Mouse (Mus musculus) heart, postnatal 14 days (tissue): ENCODE measurements at regions not wholly inside any gene's neighbourhood (a gene's known extent, or its start where the extent isn't known, plus 50 kb on each side); places are given as distances from the start of the nearest gene placed in this dataset.

Experiments
- DNase-seq, 2 experiments: peaks; one replicate each; pipeline ENCODE4 v3.0.0; 2021 to 2022
- intact Hi-C: fragments of 180-260 bp; cut with DNase I; formaldehyde crosslinking; loops from one replicate; pipeline ENCODE4 v1.15.1; 2025

DNA sequence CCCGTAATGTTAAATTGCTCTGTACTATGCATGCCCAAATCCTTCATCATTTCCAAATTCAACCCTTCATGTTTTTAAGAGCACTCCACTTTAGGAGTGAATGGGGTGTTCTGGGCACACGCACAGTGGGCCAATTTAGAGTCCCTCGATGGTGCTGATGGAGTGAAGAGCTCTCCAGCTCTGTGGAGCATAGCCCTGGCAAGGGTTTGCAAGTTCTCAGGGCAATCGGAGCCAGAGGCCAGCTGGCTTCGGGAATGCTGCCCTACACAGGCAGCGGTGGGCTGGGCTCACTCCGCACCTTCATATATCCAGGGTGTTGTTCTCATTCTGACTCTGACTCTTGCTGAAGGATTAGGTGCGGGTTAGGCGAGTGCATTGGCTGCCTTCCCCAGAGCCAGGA is 549.5 kb downstream of the Vrk1 start:
- intact Hi-C loops: no loop called here
- DNase-seq: no peak

GRCm38 (mm10) chr12:106565263-106565681 is 555.2 kb downstream of the Vrk1 start:
- intact Hi-C loops: no loop called here
- DNase-seq: no peak

- intact Hi-C loops: no loop called here
Measured at GRCm38 (mm10) chr12:106566361-106566760, 556.3 kb downstream of the Vrk1 start.

DNA sequence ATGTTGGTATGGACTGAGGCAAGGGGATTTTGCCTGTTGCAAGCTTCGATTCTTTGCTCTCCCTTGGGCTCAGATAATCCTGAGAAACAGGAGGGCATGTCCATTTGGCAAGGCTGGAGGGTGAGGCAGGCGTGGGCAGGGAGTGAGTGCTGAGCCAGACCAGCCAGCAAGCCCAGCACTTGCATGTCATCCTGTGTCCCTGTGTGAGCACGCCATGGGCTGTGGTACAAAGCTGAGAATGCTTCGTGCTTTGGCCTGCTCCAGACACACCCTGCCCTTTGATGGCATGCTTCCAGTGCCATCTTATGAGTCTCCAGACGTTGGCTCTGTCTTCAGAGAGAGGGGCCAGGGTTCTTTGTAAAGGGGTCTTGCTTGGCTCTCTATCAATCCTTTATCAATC is 557.1 kb downstream of the Vrk1 start:
- DNase-seq: no peak
- intact Hi-C loops: no loop called here

More at GRCm38 (mm10) chr12:106566361-106566760, 556.3 kb downstream of the Vrk1 start:
- no peak for DNase-seq

DNA sequence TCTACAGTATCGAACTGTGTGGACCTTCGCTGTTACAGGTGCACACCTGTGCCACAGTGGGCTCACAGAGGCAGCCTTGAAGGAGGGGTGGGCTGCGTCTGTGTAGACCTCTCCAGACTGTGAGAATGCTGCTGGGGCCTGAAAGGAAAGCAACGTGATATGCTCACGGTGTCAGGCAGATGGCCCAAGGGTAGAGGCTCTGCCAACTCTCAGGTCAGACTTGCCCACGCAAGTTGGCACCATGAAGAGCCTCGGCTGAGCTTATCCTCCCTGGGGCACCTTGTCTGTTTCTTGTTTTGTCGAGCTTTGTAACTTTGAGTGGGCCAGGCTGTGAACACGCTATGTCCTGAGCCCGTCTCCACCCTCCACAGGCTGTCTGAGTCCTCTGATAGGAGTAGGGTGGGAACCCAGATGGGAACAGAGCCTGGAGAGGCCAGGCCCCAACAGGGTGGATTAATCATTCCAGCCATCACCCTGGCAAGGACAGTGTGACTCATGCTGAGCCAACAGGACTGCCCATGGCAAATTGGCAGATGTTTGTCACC is 558.6 kb downstream of the Vrk1 start:
- intact Hi-C loops: no loop called here
- no peak for DNase-seq

- intact Hi-C loops: no loop called here
- DNase-seq: no peak
Measured at GRCm38 (mm10) chr12:106572956-106573355, 562.9 kb downstream of the Vrk1 start.

GRCm38 (mm10) chr12:106582760-106583159 is 572.7 kb downstream of the Vrk1 start:
- no peak for DNase-seq
- intact Hi-C loops: no loop called here

DNA sequence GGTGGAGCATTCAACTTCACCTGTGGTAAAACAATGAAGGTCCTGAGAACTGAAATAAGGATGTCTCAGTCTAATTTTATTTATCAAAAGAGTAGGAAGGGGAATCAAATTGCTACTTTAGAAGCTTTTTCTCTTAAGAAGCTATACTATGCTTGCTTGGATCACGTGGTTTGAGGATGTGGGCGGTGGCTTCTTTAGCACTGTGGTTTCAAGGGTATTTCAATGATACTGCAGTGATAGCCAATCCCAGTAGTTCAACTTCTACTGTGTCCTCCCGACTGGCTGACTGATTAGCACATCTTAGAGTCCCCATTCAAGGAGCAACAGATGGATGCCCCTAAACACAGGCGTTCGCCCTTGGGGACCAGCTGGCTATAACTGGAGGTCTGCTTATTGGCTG is 575.6 kb downstream of the Vrk1 start:
- no peak for DNase-seq
- intact Hi-C loops: no loop called here

GRCm38 (mm10) chr12:106592686-106593085 is 582.7 kb downstream of the Vrk1 start:
- intact Hi-C loops: no loop called here
- no peak for DNase-seq

DNA sequence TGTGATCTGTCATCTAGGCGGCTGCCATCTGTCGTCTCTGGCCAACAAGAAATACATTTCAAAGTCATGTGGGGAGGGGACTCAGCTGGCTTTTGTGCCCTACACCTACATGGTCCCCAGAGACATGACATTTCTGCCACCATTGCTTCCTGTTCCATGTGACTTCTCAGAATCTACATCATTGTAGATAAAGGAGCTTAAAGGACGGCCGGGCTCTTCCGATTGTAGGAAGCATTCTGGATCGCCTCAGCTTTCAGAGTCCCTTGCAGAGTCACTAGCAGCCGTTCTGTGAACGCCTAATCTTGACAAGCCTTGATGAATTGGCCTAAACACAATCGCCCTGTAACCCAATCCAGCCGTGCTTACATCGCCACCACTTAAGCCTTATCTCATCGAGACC is 587.6 kb downstream of the Vrk1 start:
- intact Hi-C loops: no loop called here
- DNase-seq: no peak

GRCm38 (mm10) chr12:106607240-106607639 is 597.2 kb downstream of the Vrk1 start:
- intact Hi-C loops: no loop called here
- DNase-seq: no peak

GRCm38 (mm10) chr12:106607655-106608337 is 597.8 kb downstream of the Vrk1 start:
- DNase-seq: no peak
- intact Hi-C loops: no loop called here

GRCm38 (mm10) chr12:106618684-106619083 is 608.7 kb downstream of the Vrk1 start:
- intact Hi-C loops: no loop called here

GRCm38 (mm10) chr12:106626786-106627185 is 616.8 kb downstream of the Vrk1 start:
- intact Hi-C loops: no loop called here
- DNase-seq: no peak

More at GRCm38 (mm10) chr12:106618684-106619083, 608.7 kb downstream of the Vrk1 start:
- DNase-seq: no peak

- intact Hi-C loops: no loop called here
- DNase-seq: no peak
Measured at GRCm38 (mm10) chr12:106632566-106632965, 622.5 kb downstream of the Vrk1 start.

- intact Hi-C loops: no loop called here
- DNase-seq: peak; percentile 11 to 44
Measured at GRCm38 (mm10) chr12:106633096-106633495, 623.1 kb downstream of the Vrk1 start.

- intact Hi-C loops: no loop called here
- peak in 1 of 2 experiments; percentile 2 for DNase-seq
Measured at GRCm38 (mm10) chr12:106658317-106658716, 648.3 kb downstream of the Vrk1 start.

DNA sequence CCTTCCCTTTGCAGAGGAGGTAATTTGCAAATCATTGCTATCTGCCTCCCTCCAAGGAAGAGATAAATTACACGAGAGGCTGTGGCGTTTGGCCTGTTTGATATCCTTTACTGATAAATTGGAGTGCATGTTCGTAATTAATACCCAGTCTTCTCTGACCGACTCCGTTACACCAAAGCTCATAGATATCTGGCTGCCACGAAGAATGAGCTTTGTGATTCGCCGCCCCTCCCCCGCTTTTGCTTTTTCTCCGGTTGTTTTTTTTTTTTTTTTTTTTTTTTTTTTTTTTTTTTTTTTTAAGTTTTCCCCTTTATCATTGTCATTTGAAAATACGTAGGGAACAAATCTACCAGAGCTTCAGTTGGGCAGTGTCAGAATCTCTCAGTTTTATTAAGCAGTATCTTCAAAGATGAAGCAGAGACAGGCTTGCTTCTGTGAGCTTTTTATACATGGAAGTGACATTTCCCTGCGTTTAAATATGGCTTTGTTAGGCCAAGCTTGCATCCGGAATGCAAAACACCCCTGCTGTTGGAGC is 663.3 kb downstream of the Vrk1 start:
- intact Hi-C loops: no loop called here
- no peak for DNase-seq

- intact Hi-C loops: no loop called here
Measured at GRCm38 (mm10) chr12:106674741-106675140, 664.7 kb downstream of the Vrk1 start.

GRCm38 (mm10) chr12:106676136-106676535 is 666.1 kb downstream of the Vrk1 start:
- no peak for DNase-seq
- intact Hi-C loops: no loop called here

More at GRCm38 (mm10) chr12:106674741-106675140, 664.7 kb downstream of the Vrk1 start:
- DNase-seq: no peak

- intact Hi-C loops: no loop called here
- no peak for DNase-seq
Measured at GRCm38 (mm10) chr12:106676566-106676965, 666.5 kb downstream of the Vrk1 start.

DNA sequence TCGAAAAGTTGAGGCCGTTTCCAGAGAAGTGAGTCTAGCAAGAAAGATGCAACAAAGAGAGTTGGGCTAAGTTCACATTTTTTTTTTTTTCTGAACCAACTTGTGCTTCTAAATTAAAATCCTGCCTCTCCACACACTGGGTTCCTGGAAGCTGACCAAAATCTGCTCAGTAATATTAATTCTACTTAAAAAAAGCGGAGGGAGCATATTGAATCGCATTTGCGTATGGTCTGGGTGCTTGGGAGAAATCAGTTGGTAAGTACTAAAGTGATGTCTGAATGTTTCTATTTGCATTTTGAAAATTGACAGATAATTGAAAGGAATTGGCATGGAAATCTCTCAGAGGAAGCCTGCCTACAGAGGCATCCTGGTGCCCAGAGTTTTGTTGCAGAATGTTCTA is 676.0 kb downstream of the Vrk1 start:
- DNase-seq: no peak

More for the DNA sequence above, 676.0 kb downstream of the Vrk1 start:
- intact Hi-C loops: no loop called here
